Mouse (Mus musculus) kidney, embryonic 16.5 days (tissue): ENCODE measurements at regions not wholly inside any gene's neighbourhood (a gene's known extent, or its start where the extent isn't known, plus 50 kb on each side); places are given as distances from the start of the nearest gene placed in this dataset.
A peak's percentile ranks its signal among the peaks of the same experiment; 100 is the strongest.

Experiments used
- ATAC-seq: fragments of 200-750 bp; cut with Nextera tagmentation; 2 replicates; pipeline ENCODE4 v1.8.0; 2017; ENCODE audit warnings: moderate TSS enrichment; ENCODE audit not compliant: low FRiP score, low TSS enrichment
- H3K27ac ChIP-seq: fragments of 300-500 bp; sonication (generic); 2 replicates; pipeline ENCODE4 v1.5.1; 2014; ENCODE audit warnings: low read length
- H3K27me3 ChIP-seq: fragments of 300-500 bp; sonication (generic); 2 replicates; pipeline ENCODE4 v1.6.1; 2014; ENCODE audit warnings: low read length, control low read depth, mixed read lengths; ENCODE audit not compliant: insufficient read depth
- H3K36me3 ChIP-seq: fragments of 300-500 bp; sonication (generic); 2 replicates; pipeline ENCODE4 v1.6.1; 2014; ENCODE audit warnings: low read length, control low read depth, mixed read lengths; ENCODE audit not compliant: insufficient read depth
- H3K4me1 ChIP-seq: fragments of 300-500 bp; sonication (generic); 2 replicates; pipeline ENCODE4 v1.6.1; 2014; ENCODE audit warnings: low read length, control low read depth, mixed read lengths; ENCODE audit not compliant: insufficient read depth
- H3K4me2 ChIP-seq: fragments of 300-500 bp; sonication (generic); replicated peaks from 2 replicates; pipeline ENCODE4 v1.6.1; 2014; ENCODE audit warnings: low read depth, low read length
- H3K4me3 ChIP-seq: fragments of 300-500 bp; sonication (generic); 2 replicates; pipeline ENCODE4 v1.5.1; 2014; ENCODE audit warnings: mild to moderate bottlenecking, low read length
- H3K9ac ChIP-seq: fragments of 300-500 bp; sonication (generic); replicated peaks from 2 replicates; pipeline ENCODE4 v1.6.1; 2014; ENCODE audit warnings: low read length
- H3K9me3 ChIP-seq: fragments of 300-500 bp; sonication (generic); 2 replicates; pipeline ENCODE4 v1.6.1; 2016; ENCODE audit warnings: low read length, control low read depth
- WGBS: fragments of 180-500 bp; shearing (Covaris S2); extraction: QIAGEN DNeasy Blood & Tissue Kit; methylation state at CpG from one replicate; pipeline ENCODE4 v1.1.7; 2014; 5-methylcytosine and 5-hydroxymethylcytosine counted together

- Histone ChIP-seq H3K36me3 (no peaks in the 10 kb centered on the region), H3K4me1 (peaks cover 28% of the 10 kb centered on the region), H3K4me3 (no peak overlapping the region), H3K4me2 (0 out of 2 replicates have a peak overlapping the region, but pooled peaks have one; percentile 7), H3K9me3 (no peaks in the 10 kb centered on the region), H3K9ac (no peak overlapping the region), H3K27ac (peak overlapping the region; percentile 85), H3K27me3 (no peaks in the 10 kb centered on the region)
- peak; percentile 83 for ATAC-seq
- WGBS: 28% methylated on average over 14 of the region's 14 CpGs
Observed at GRCm38 (mm10) chr13:60099469-60100129, 77.6 kb downstream of the Gas1 start.

GRCm38 (mm10) chr13:60098394-60098793 lies 78.8 kb downstream of the Gas1 start:
- peaks cover 28% of the 10 kb centered on the region for H3K4me1 ChIP-seq
- H3K9ac ChIP-seq: no peak overlapping the region
- WGBS: 78% methylated on average over 3 of the region's 3 CpGs
- H3K27ac ChIP-seq: no peak overlapping the region
- no peaks in the 10 kb centered on the region for H3K9me3 ChIP-seq
- H3K4me3 ChIP-seq: no peak overlapping the region
- no peaks in the 10 kb centered on the region for H3K36me3 ChIP-seq
- no peak for ATAC-seq
- H3K27me3 ChIP-seq: no peaks in the 10 kb centered on the region
- H3K4me2 ChIP-seq: no peak overlapping the region

- Histone ChIP-seq H3K4me1 (peaks cover 28% of the 10 kb centered on the region), H3K9me3 (no peaks in the 10 kb centered on the region), H3K27ac (no peak overlapping the region), H3K4me3 (no peak overlapping the region), H3K27me3 (no peaks in the 10 kb centered on the region), H3K36me3 (no peaks in the 10 kb centered on the region), H3K4me2 (no peak overlapping the region), H3K9ac (no peak overlapping the region)
- 50% methylated on average over 6 of the region's 6 CpGs for WGBS
- no peak for ATAC-seq
Observed at GRCm38 (mm10) chr13:60097776-60098175, 79.4 kb downstream of the Gas1 start.

GRCm38 (mm10) chr13:60086657-60087056 lies 90.5 kb downstream of the Gas1 start:
- 79% methylated on average over 8 of the region's 8 CpGs for WGBS
- H3K9me3 ChIP-seq: no peaks in the 10 kb centered on the region
- ATAC-seq: no peak
- H3K36me3 ChIP-seq: no peaks in the 10 kb centered on the region
- no peaks in the 10 kb centered on the region for H3K27me3 ChIP-seq
- H3K4me1 ChIP-seq: peaks cover 6% of the 10 kb centered on the region
- no peak overlapping the region for H3K4me2 ChIP-seq
- H3K9ac ChIP-seq: no peak overlapping the region
- no peak overlapping the region for H3K4me3 ChIP-seq
- no peak overlapping the region for H3K27ac ChIP-seq

GRCm38 (mm10) chr13:60084975-60085374 lies 92.2 kb downstream of the Gas1 start:
- no peak for ATAC-seq
- Histone ChIP-seq H3K27ac (no peak overlapping the region), H3K9ac (peak overlapping the region; percentile 32; the same call in 1 of the 2 replicates), H3K9me3 (no peaks in the 10 kb centered on the region), H3K27me3 (no peaks in the 10 kb centered on the region), H3K36me3 (no peaks in the 10 kb centered on the region), H3K4me3 (no peak overlapping the region), H3K4me2 (no peak overlapping the region; the same call in 1 of the 2 replicates), H3K4me1 (peaks cover 6% of the 10 kb centered on the region)
- WGBS: 25% methylated on average over 12 of the region's 12 CpGs

- Histone ChIP-seq H3K4me2 (no peak overlapping the region), H3K4me1 (peaks cover 6% of the 10 kb centered on the region), H3K27ac (no peak overlapping the region), H3K9me3 (no peaks in the 10 kb centered on the region), H3K27me3 (no peaks in the 10 kb centered on the region), H3K4me3 (no peak overlapping the region), H3K9ac (no peak overlapping the region), H3K36me3 (no peaks in the 10 kb centered on the region)
- WGBS: 69% methylated on average over 4 of the region's 4 CpGs
- no peak for ATAC-seq
Observed at GRCm38 (mm10) chr13:60084290-60084689, 92.9 kb downstream of the Gas1 start.

- Histone ChIP-seq H3K4me1 (peaks cover 5% of the 10 kb centered on the region), H3K4me2 (no peak overlapping the region), H3K9me3 (no peaks in the 10 kb centered on the region), H3K27me3 (no peaks in the 10 kb centered on the region), H3K36me3 (no peaks in the 10 kb centered on the region), H3K9ac (no peak overlapping the region), H3K4me3 (no peak overlapping the region), H3K27ac (no peak overlapping the region)
- no peak for ATAC-seq
- WGBS: 78% methylated on average over 10 of the region's 10 CpGs
Observed at GRCm38 (mm10) chr13:60080113-60080512, 97.1 kb downstream of the Gas1 start.

GRCm38 (mm10) chr13:60078331-60079050 lies 98.7 kb downstream of the Gas1 start:
- Histone ChIP-seq H3K4me2 (no peak overlapping the region), H3K4me3 (no peak overlapping the region), H3K4me1 (no peaks in the 10 kb centered on the region), H3K27me3 (no peaks in the 10 kb centered on the region), H3K9me3 (no peaks in the 10 kb centered on the region), H3K36me3 (no peaks in the 10 kb centered on the region), H3K27ac (no peak overlapping the region), H3K9ac (no peak overlapping the region)
- ATAC-seq: no peak
- 74% methylated on average over 8 of the region's 8 CpGs for WGBS

GRCm38 (mm10) chr13:60076147-60076800 lies 100.9 kb downstream of the Gas1 start:
- no peak for ATAC-seq
- no peaks in the 10 kb centered on the region for H3K36me3 ChIP-seq
- no peak overlapping the region for H3K4me3 ChIP-seq
- no peaks in the 10 kb centered on the region for H3K27me3 ChIP-seq
- no peak overlapping the region for H3K4me2 ChIP-seq
- 54% methylated on average over 6 of the region's 6 CpGs for WGBS
- no peak overlapping the region for H3K9ac ChIP-seq
- peaks cover 6% of the 10 kb centered on the region; the same call in 1 of the 2 replicates for H3K4me1 ChIP-seq
- H3K27ac ChIP-seq: no peak overlapping the region
- H3K9me3 ChIP-seq: no peaks in the 10 kb centered on the region

- no peaks in the 10 kb centered on the region for H3K9me3 ChIP-seq
- H3K4me2 ChIP-seq: no peak overlapping the region
- ATAC-seq: no peak
- peaks cover 15% of the 10 kb centered on the region for H3K4me1 ChIP-seq
- WGBS: 40% methylated on average over 9 of the region's 9 CpGs
- no peak overlapping the region for H3K4me3 ChIP-seq
- peak overlapping the region; percentile 15; the same call in 1 of the 2 replicates for H3K27ac ChIP-seq
- H3K27me3 ChIP-seq: no peaks in the 10 kb centered on the region
- no peak overlapping the region for H3K9ac ChIP-seq
- no peaks in the 10 kb centered on the region for H3K36me3 ChIP-seq
Observed at GRCm38 (mm10) chr13:60071595-60071994, 105.6 kb downstream of the Gas1 start.
